Mouse (Mus musculus) kidney, embryonic 14.5 days (tissue): Measurements from ENCODE around the gene Fbxw2. TPM values are rescaled to one million over a fixed set of nuclear protein-coding genes. Genes with fewer than 3 reads are reported as not detected.

Experiments used
- polyA plus RNA-seq: library from polyadenylated mRNA; unstranded; fragments of >200 nt; fragmentation: Nextera tagmentation; extraction: Ambion mirVana; gene quantifications from 2 replicates; pipeline ENCODE4 v1.2.1, GENCODE M21; 2014

Fbxw2 gene
- polyA plus RNA-seq, 1 experiment from 2014 or later: 55.6 TPM

Other genes starting within 250 kb of the Fbxw2 start
- 64.7 and 92.2 TPM in 2 replicates for gene Gapvd1, start 71.1 kb downstream of the Fbxw2 start, polyA plus RNA-seq
- 615 and 971 TPM in 2 replicates for gene Hspa5, start 54.3 kb downstream of the Fbxw2 start, polyA plus RNA-seq
- 35.9 and 39.6 TPM in 2 replicates for gene Rabepk, start 26.4 kb downstream of the Fbxw2 start, polyA plus RNA-seq
- gene Gm34653, start 6.7 kb upstream of the Fbxw2 start, polyA plus RNA-seq: not detected in 2 replicates
- 5.8 TPM in 2 replicates for gene Cutal, start 48.1 kb upstream of the Fbxw2 start, polyA plus RNA-seq
- gene Psmd5, start 48.7 kb upstream of the Fbxw2 start, polyA plus RNA-seq: 128 and 157 TPM in 2 replicates
- gene Phf19, start 87.7 kb upstream of the Fbxw2 start, polyA plus RNA-seq: 29.9 and 35.1 TPM in 2 replicates
- gene Traf1, start 135.5 kb upstream of the Fbxw2 start, polyA plus RNA-seq: 15.9 and 18.1 TPM in 2 replicates
- gene Hc, start 235.1 kb upstream of the Fbxw2 start, polyA plus RNA-seq: 0.31 and 0.43 TPM in 2 replicates